ENCODE assay signal across 11 mouse cellular contexts in genomic region chr19:22962001-22962708, GRCm38 (mm10).
DNase-seq lines count a peak whose midpoint lies in the region; ATAC-seq and TF ChIP-seq lines count a peak whose summit lies in the region.
"Had no signal": no experiment of that assay in that cellular context is flagged by ENCODE, and none has a peak within 500 bp of the region (broad histone marks: within the 10 kb centered on the region; RNA-seq: fewer than 3 reads in every experiment).

No protein-coding gene starts in this region.

- TF ChIP-seq POLR2A in heart, adult 2 months (IDR thresholded peaks at IDR 0.05; ENCODE audit: insufficient read depth, low read depth, low read length), result no peak

- intact Hi-C loops in heart, adult 2 months (cut with DNase I), result no loop called here
- intact Hi-C loops in heart, postnatal 25 days (cut with DNase I), result no loop called here

- no peak overlapping the region for H3K27ac ChIP-seq in heart, adult 2 months
- H3K27ac ChIP-seq: forebrain, embryonic 15.5 days had no signal

- H3K79me2 ChIP-seq in heart, adult 2 months (replicated peaks; ENCODE audit: control insufficient read depth, insufficient read depth, low read length), result no peaks in the 10 kb centered on the region

- no peak for DNase-seq in heart, adult 2 months
- no peak for DNase-seq in heart, postnatal 25 days (ENCODE audit: low spot score)
- peak; percentile 4 for DNase-seq in lung, postnatal 14 days
- DNase-seq in lung, postnatal 25 days (ENCODE audit: low spot score), result no peak
- DNase-seq in cerebellum, postnatal 10 days, result peak; percentile 65 to 70
- DNase-seq in retina, postnatal 1 day, result peak; percentile 25
- DNase-seq: kidney, adult 11 months; lung, postnatal 4 days; right cerebral cortex, postnatal 4 days had no signal

- TF ChIP-seq CTCF in heart, adult 2 months (IDR thresholded peaks at IDR 0.05), result peak; percentile 13; the same call in 1 of the 2 replicates

- no peak for ATAC-seq in monocyte, adult 5-6 weeks (replicated peaks; ENCODE audit: insufficient number of reproducible peaks, low FRiP score, low TSS enrichment, poor library complexity, severe bottlenecking)

- H3K4me1 ChIP-seq in heart, adult 2 months (ENCODE audit: control insufficient read depth, insufficient read depth, low read length), result no peaks in the 10 kb centered on the region; the same call in 1 of the 2 replicates

- H3K27me3 ChIP-seq in heart, adult 2 months (ENCODE audit: control insufficient read depth, insufficient read depth, low read length), result no peaks in the 10 kb centered on the region
- H3K27me3 ChIP-seq: forebrain, embryonic 15.5 days had no signal

- H3K36me3 ChIP-seq in heart, adult 2 months (ENCODE audit: control insufficient read depth, insufficient read depth, low read length), result no peaks in the 10 kb centered on the region
- H3K36me3 ChIP-seq: forebrain, embryonic 15.5 days had no signal

- H3K4me3 ChIP-seq in heart, adult 2 months, result no peak overlapping the region
- H3K4me3 ChIP-seq: forebrain, embryonic 15.5 days had no signal

- H3K9ac ChIP-seq in heart, adult 2 months (ENCODE audit: low read depth, low read length), result no peak overlapping the region
- H3K9ac ChIP-seq: forebrain, embryonic 15.5 days had no signal

- TF ChIP-seq EP300 in heart, adult 2 months (IDR thresholded peaks at IDR 0.05; ENCODE audit: insufficient read depth, low read depth, low read length), result no peak

- WGBS in heart, adult 2 months, result 77% methylated on average over 12 of the region's 12 CpGs

Comparison
In these comparisons a context has a peak if more than half of its experiments do, and no peak if none do; other contexts are left out.
1. DNase-seq: peak in lung, postnatal 14 days (single experiment), cerebellum, postnatal 10 days (2 of 2) and retina, postnatal 1 day (single experiment); none in heart, adult 2 months (0 of 2), heart, postnatal 25 days (single experiment) and lung, postnatal 25 days (single experiment).